Mouse (Mus musculus) layer of hippocampus, postnatal 10 days (tissue): ENCODE results near the gene Pxmp4. TPM values are rescaled to one million over a fixed set of nuclear protein-coding genes. Genes with fewer than 3 reads are reported as not detected.

Source experiments
- DNase-seq, 2 experiments: peaks; one replicate each; pipeline ENCODE4 v3.0.0; 2021; ENCODE audit warnings: low spot score in 2 of 2
- total RNA-seq, 2 experiments: library from RNA; stranded (reverse); gene quantifications; 2 replicates each; pipeline ENCODE4 v1.2.3; 2021

The Pxmp4 gene
- total RNA-seq, 2 experiments from 2014 or later, result 14.3 to 15.7 TPM

DNA sequence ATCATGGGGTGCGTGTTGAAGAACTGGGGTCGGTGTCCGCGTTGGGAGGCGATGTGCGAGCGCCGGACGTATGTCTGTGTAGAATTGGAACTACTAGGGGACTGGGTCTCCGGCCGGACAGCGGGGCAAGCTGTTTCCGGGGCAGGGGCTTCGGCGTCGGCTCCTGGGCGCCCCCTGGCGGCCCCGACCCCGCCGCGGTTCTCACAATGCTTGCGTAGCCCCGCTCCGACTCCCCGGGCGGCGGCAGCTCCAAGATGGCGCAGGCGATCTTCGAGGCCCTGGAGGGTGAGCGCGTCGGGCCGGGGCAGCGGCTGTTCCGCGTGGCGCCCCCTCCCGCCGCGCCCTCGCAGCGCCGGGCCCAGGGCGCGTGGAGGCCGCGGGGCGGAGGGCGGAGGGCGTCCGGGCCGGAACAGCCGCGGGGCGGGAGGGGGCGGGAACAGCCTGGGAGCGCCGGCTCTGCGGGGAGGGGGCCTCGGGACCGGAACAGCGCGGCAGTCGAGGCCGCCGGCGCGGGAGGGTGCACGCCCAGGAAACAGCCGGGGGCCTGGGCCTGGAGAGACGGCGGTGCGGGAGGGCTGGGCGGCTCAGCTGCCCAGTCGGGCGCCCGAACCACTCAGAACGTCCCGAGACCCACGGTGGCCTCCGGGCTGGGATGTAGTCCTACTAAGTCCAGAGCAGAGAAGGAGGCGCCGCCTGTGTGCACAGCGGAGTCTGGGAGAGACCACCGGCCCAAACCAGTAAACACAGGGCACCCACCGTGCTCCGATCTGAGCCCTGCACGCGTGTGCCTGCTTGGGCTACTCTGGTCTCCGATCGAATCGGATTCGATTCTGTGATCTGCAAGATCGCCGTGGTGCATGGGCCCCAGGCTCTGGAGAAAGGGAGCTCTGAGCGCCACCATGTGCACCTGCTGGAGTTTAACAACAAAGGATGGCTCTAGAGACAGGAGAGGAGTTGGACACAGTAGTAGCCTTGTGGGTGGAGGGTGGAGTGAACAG, 9.9 kb upstream of the Pxmp4 start, which contains the start of the genes Zfp341 and 4930519P11Rik:
Gene Zfp341, plus strand, starts transcription at position 180 of the 998 bp plus-strand sequence.
Gene 4930519P11Rik, minus strand, starts transcription at position 320 of the 998 bp plus-strand sequence.
- peak; percentile 88 to 92 for DNase-seq

DNA sequence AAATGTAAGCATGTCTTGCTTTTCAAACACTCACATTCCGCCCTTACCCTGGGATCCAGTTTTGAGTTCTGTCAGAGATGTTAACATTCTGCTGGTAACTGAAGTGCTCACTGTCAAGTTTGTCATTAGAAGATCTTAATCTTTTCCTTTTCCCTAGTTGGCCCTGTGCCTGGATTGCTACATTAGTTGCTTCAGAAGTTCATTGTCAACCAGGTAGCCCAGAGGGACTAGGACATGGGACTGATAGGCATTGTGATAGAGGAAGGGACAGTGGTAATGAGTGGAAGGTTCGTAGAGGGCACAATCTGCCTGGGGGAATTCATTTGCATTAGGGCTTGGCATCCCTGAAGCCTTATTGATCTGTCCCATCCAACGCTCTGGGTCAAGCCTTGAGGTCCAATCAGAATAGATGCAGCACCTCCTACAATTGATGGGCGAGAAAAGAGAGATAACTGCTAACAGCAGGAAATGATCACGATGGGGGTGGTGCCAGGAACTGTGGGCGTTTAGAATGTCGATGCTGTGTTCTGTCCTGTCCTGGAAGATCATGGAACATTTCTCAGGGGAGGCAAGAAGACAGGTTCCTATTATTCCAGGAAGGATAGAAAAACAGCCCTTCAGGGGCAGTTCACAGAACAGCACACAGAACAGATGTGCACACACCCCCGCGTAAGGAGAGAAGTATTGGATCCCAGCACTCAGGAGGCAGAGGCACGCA, 5.7 kb upstream of the Pxmp4 start:
- DNase-seq, result no peak

DNA sequence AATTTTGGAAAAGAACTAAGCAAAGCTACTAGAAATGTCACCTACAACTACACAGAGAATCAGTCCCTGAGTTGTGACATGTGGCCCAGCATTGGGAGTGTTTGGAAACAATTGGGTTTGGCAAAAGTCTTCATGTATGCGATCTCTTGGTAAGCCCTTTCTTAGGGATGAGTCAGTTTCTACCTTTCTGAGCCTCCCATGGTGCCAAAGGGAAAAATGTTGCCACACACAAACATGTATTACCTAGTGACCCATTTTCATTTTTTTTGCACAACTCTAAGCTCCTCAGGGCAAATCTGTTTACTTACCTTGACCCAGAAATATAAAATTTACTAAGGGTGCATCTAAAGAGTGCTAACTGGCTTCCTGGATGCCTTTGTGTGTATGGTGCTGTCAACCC, 3.5 kb upstream of the Pxmp4 start:
- no peak for DNase-seq

DNA sequence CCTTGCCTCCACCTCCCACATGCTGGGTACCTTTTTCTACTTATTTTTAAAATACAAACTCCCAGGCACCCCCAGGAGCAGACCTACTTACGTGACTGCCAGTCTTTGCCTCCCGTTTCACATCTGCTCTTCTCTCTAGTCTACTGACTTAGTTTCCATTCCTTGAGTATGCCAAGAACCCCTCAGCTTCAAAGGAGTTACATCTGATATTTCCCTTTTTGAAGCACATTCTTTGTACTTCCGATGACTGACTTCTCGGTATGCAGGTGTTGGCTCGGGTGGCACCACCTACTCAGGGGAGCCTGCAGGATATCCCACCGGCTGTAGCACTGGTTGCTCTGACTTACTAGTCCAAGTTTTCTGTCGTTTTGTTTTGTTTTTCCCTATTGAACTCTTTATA, 648 bp upstream of the Pxmp4 start:
- no peak for DNase-seq

DNA sequence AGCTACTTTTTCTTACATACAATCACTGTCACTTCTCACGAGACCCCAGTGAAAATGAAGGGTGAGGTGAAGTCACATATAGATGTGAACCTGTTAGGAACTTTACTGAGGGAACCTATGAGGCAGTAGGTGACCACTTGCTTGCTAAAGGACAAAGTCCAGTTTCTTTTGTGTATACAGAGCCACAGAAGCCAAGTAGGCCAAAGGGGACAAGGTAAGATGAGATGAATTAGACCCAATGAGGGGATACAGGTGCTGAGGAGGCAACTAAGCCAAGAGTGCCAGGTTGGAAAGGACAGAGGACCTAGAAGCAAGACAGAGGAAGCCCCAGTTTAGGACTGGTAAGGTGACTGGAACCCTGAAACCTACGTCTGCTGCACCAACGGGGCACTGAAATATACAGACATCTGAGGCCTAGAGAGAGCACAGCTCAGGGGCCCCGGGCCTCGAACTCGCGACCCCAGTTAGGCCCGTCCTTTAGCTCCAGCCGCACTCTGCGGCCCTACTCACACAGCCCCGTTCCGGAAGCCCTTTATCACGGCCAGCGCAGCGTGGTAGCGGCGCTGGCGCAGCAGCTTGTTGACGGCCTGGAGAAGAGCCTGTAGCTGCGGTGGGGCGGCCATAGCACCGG, 386 bp downstream of the Pxmp4 start:
- DNase-seq, result no peak

DNA sequence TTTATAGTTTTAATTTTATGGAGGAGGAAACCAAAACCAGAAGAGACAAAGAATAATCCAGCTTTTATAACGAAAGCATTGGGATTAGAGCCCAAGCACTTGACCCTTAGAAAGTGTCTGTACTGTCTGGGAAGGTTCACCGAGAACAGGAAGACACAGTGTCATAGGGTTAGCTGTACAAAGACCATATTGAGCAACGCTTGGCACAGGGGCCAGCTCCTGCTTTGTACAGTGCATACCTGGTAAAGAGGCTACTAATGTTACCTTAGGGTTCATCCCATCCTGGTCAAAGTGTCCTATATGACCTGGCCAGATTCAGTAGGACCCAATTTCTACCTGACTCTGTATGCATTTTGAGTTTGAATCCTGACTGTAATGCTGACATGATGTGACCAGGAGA, 2.2 kb downstream of the Pxmp4 start:
- no peak for DNase-seq

DNA sequence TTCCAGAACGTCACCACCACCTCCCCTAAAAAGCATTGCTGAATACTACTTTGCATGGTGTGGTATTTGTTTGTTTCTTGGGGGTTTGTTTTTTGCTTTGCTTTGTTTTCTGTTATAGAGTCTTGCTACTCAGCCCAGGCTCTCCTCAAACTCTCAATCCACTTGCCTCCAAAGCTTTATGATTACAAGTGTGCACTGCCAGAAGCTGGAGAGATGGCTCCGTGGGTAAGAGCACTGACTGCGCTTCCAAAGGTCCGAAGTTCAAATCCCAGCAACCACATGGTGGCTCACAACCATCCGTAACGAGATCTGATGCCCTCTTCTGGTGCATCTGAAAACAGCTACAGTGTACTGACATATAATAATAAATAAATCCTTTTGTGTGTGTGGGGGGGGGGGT, 2.9 kb downstream of the Pxmp4 start:
- no peak for DNase-seq

DNA sequence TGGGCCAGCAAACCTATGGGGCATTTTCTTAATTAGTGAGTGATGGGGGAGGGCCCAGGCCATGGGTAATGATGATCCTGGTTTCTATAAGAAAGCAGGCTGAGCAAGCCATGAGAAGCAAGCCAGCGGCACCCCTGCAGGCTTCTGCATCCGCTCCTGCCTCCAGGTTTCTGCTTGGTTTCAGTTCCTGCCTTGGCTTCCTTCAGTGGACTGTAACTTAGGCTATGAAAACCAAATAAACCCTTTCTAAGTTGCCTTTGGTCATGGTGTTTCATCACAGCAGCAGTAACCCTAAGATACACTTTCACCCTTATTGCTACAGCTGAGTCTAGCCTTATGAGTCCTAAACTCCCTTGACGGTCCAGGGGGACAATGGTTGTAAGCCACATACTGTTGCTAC, 6.1 kb downstream of the Pxmp4 start:
- no peak for DNase-seq

DNA sequence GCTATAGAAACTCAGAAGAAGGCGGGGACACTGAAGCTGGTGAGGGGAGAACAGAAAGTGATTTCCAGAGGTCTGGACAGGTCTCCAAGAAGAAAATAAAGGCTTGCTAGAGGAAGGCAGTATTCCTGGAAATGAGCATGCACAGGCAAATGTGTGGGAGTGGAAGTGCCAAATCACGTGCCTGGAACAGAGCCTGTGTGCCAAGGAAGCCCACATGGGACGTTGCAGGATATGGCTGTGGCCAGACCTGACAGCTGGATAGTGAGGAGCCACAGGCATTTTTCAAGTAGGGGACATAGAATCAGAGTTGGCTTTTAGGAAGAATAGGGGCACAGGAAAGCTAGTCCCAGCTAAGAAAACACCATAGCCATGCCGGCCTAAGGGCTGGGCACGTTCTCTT, 7.7 kb downstream of the Pxmp4 start:
- DNase-seq, result no peak

DNA sequence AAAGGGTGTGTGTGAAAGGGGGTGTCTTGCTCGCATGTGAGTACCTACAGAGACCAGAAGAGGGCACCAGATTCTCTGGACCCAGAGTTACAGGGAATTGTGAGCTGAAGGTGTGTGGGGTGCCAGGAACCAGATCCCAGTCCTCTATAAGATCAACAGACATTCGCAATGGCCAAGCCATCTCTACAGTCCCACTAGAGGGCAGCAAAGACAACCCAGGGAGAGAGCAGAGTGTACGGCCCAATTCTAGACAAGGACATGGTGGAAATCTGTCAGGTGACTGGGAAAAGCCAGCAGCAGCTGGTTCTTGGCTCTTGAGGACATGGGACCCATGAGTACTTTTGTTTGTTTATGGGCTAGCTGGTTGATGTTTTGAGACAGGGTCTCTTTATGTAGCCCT, 10.5 kb downstream of the Pxmp4 start:
- DNase-seq, result no peak

DNA sequence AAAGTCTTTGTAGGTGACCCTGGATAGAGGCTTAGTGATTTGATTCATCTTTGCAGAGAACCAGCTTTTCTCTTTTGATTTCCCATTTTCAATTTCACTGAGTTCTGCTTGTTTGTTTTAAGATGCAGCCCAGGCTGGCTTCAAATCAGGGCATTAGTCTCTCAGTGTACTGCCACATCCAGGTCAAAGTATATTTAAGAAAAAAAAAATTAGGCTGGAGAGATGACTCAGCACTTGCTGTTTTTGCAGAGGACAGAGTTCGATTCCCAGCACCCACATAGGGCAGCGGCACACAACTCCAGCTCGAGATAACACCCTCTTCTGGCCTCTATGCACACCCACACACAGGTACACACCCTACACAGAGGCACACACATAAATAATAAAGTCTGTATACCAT, 12.3 kb downstream of the Pxmp4 start:
- no peak for DNase-seq

DNA sequence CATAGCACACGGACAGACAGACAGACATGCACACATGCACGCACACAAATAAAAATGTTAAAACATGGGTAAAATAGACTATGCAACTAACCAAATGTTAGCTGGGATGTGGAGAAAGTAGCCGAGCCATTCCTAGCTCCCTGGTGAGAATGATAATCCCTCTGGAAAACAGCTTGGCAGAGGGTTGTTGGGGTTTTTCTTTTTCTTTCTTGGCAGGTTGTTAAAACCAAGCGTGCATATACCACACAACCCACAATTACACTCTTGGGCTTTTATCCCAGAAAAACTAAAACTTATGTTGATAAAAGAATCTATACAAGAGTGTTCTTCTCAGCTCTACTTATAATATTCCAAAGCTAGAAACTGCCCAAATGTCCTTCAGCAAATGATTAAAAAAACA, 14.5 kb downstream of the Pxmp4 start:
- no peak for DNase-seq

DNA sequence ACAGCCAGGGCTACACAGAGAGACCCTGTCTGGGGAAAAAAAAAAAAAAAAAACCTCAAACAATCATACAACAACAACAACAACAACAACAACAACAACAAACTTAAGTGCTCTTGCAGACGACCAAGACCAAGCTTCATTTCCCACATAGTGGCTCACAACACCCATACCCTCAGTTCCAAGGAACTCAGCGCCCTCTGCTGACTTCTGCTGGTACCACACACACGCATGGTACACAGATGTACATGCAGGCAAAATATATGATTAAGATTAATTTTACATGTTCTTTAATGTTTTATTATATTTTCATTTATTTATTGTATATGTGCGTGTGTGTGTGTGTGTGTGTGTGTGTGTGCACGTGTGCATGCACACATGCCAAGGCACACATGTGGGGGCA, 17.1 kb downstream of the Pxmp4 start:
- DNase-seq, result peak; percentile 70 to 73

DNA sequence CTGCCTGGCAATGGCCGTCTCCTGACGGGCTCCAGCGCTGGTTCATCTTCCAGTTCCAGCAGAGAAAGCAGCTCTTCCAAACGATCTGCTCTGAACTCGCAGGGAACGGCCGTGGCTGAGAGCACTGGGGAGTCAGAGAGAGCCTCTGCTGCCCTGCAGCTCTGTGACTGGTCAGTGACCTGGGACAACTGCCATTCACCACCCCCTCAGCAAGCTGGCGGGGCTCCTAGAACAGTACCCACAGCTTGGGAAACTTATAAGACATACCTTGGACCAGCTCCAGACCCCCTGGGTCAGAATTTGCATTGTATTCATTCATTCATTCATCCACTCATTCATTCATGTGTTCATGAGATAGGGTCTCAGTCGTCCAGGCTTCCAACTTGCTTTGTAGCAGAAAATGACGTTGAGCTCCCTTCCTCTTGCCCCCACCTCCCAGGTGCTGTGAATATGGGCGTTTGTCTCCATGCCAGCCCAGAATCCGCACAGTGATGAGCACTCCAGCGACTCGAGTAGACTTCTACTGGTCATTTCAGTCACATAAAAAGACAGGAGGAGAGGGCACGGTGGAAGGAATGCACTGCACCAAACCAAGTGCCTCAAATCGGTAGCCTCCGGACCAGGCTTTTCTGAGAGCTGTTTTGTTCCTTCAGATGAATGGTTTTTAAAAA, 18.4 kb downstream of the Pxmp4 start:
- DNase-seq, result no peak

DNA sequence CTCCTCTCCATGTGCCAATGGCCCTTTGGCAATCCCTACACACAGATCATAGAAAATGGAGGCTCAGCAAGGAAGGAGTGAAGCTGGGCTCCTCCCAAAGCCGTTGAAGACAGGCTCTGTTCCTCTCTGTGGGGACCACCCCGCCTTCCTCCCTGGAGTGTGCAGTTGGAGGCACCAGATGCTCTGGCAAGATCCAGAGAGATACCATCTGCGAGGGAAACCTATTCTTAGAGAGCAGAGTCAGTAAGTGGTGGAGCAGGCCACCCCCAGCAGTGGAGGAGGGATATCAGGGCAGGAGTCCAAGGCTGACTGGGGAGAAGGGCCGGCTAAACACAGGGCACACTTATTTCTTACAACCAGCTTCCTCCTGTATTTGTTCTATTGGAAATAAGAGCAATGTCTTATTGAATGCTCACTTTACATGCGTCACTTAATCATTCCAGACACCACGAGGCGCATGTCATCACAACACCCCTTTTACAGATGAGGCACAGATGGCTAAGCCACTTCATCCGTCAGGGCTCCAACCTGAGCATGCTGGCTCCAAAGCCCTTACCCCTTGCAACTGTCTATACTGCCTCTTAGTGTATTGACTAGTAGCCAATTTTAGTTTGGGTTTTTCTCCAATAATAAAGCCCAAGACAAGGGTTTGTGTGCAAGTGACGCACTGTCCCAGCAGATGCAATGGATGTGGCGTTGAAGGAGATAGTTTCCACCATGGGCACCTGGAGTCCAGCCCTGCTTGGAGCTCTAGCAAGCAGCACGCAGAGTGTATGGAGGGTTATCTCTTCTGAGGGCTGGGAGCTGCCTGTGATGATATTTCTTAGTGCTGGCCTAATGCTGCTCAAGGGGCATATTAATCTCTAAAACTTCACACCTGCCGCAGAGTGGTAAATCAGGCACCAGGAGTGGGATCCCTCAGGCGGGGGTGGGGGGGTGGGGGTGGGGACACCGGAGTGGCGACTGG, 19.3 kb downstream of the Pxmp4 start:
- DNase-seq, result peak; percentile 80 to 82

DNA sequence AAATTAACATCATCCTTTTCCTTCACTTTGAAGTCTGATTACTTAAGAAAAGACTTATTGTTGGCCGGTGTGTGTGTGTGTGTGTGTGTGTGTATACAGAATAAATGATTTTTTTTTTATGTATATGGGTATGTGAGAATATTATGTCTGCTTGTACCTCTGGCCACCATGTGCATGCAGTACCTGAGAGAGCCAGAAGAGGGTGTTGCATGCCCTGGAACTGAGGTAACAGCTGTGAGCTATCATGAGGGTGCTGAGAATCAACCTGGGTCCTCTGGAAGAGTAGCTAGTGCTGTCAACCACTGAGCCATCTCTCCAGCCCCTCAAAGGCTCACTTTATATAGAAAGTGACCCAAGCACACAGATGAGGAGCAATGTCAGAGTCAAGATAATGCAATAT, 22.1 kb downstream of the Pxmp4 start:
- DNase-seq, result no peak

DNA sequence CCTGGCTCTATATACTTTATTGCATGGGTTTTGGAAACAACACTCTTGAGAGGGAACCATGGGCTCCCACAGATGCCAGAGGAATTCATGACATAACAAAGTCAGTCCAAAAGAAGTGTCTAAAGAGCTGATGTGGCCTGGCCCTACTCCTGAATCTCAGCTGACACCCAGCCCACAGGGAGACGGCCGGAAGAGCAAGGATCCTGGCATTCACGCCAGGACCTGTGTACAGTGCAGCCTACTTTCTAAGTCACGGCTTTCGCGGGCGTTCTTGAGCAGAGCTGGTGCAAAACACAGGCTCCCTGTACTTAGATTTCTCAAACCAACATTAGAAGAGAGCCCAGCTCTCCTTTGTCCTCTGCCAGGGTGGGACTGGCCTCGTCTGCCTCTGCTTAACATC, 22.9 kb downstream of the Pxmp4 start:
- no peak for DNase-seq

DNA sequence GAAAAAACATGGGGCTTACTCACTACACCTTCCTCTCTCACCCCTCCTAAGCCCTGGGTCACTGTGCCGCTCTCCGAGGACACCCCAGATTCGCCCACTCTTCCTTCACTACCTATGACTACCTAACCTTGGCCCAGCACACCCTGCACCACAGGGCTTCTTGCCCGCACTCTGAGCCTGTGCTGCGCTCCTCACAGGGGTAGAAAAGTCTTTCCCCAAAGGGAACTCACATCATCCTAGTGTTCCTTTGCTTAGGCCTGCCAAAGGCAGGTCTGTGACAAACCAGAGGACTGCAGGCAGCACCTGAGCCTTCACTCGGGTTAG, 25.8 kb downstream of the Pxmp4 start:
- DNase-seq, result no peak

DNA sequence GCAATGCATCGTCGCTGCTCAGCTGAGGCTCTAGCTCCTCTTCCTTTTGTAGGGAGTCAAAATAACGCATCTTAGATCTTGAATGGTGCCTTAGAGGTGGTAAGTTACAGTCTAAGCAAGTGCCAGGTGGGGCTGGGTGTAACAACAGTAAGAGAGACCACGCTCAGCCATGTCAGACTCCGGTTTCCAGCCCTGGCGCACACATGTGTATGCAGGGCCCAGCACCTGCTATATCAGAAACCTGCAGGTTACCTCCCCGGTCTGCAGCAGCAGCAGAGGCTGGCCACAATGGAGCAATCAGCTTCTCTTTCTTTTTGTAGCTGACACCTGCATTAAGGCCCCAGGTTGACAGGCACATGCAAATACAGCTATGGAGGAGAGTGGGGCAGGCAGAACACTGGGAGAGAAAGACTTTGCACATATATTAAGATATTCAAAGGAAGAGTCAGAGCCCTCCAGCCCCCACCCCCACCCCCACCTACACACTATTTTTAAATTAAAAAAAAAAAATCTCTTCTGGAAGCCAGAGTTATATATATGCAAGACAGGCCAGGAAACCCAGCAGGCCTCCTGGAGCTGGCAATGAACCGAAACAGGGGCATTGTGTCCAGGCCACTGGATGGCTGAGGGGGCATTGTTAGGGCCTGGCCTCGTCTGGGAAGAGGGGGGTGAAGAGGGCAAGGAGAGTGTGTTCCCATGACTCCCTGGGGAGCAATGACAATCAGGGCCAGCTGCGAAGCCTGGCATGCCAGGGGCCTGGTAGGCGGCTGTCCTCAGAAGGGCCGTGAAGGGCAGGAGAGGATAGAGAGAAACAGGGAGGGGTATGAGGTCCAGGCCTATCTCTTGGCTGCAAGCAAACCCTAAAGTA, 26.4 kb downstream of the Pxmp4 start:
- no peak for DNase-seq
